Mouse (Mus musculus) bone marrow macrophage, adult 2 months (primary cell): ENCODE measurements around the gene Kcnk7. TPM values are rescaled to one million over a fixed set of nuclear protein-coding genes. Genes with fewer than 3 reads are reported as not detected.

Source experiments
- H3K27ac ChIP-seq: 2 replicates; pipeline ENCODE4 v1.5.1; 2012; ENCODE audit warnings: low read depth, low read length; ENCODE audit not compliant: insufficient read depth
- H3K4me1 ChIP-seq: 2 replicates; pipeline ENCODE4 v1.6.1; 2012; ENCODE audit warnings: low read length; ENCODE audit not compliant: control insufficient read depth, insufficient read depth
- H3K4me3 ChIP-seq: 2 replicates; pipeline ENCODE4 v1.5.1; 2012; ENCODE audit warnings: mild to moderate bottlenecking, low read length, moderate library complexity; ENCODE audit not compliant: insufficient read depth
- CTCF ChIP-seq: IDR thresholded peaks from 2 replicates; pipeline ENCODE4 v1.5.1; 2012; ENCODE audit warnings: low read depth, mild to moderate bottlenecking, low read length, moderate library complexity
- POLR2A ChIP-seq: IDR thresholded peaks from 2 replicates; pipeline ENCODE4 v1.6.1; 2012; ENCODE audit warnings: mild to moderate bottlenecking, low read depth, low read length, borderline replicate concordance
- polyA plus RNA-seq: library from polyadenylated mRNA; stranded (reverse); fragments of >200 nt; gene quantifications from 2 replicates; pipeline ENCODE4 v1.2.4, GENCODE M21; 2012; ENCODE audit not compliant: missing spikeins, insufficient read depth, insufficient read length

Kcnk7 gene
- not detected in 2 replicates for polyA plus RNA-seq

DNA sequence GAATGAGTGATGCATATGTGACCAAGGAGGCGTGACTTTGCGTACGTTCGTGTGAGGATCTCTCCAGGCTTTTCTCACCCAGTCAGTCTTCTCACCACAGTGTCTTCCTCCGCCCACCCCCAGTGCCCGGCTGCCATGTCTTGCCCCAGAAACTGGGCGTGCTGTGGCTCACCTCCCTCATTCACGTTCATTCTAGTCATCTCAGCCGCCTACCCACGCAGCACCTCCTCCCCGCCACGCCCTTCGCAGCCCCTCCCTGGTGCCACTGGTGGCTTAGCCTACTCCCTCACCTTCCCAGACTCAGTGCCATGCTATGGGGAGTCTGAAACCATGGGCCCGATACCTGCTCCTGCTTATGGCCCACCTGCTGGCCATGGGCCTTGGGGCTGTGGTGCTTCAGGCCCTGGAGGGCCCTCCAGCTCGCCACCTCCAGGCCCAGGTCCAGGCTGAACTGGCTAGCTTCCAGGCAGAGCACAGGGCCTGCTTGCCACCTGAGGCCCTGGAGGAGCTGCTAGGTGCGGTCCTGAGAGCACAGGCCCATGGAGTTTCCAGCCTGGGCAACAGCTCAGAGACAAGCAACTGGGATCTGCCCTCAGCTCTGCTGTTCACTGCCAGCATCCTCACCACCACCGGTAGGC, at the start of gene Kcnk7:
Gene Kcnk7, plus strand, starts transcription at position 205 of the 638 bp plus-strand sequence.
- no peak within 1 kb of the TSS for H3K4me3 ChIP-seq
- TF ChIP-seq POLR2A (no peak), CTCF (no peak)
- peak within 1 kb of the TSS; percentile 7; the same call in 1 of the 2 replicates for H3K27ac ChIP-seq
- H3K4me1 ChIP-seq: peaks cover 12% of the 10 kb centered on the region

DNA sequence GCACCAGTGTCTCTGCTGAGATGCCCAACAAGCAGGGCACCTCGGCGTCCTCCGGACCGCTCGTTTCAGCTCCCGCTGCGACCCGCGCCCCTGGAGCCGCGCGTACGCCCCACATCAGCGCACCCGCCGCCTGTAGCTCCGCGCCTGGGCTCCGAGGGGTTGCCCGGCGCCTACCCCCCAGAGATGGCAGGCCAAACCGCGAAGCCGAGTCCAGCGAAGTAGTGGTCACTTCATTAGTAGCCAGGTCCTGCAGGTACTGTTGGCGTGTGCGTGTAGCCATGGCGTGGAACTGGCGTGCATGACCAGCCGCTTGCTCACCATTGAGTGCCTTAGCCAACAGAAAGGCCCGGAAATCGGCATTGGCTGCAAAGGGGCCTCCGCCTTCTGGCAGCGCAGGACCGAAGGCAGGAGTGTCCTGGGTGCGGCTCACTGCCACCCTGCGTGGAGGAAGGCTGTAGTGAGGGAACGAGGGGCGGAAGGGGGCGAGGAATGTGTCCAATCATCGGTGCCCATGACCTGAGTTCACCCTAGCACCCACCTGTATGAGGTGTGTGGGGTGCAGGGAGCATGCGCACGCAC, 49.4 kb upstream of the Kcnk7 start:
- TF ChIP-seq CTCF (no peak), POLR2A (no peak)
- Histone ChIP-seq H3K4me3 (no peak overlapping the region), H3K27ac (no peak overlapping the region), H3K4me1 (peaks cover 1% of the 10 kb centered on the region)

DNA sequence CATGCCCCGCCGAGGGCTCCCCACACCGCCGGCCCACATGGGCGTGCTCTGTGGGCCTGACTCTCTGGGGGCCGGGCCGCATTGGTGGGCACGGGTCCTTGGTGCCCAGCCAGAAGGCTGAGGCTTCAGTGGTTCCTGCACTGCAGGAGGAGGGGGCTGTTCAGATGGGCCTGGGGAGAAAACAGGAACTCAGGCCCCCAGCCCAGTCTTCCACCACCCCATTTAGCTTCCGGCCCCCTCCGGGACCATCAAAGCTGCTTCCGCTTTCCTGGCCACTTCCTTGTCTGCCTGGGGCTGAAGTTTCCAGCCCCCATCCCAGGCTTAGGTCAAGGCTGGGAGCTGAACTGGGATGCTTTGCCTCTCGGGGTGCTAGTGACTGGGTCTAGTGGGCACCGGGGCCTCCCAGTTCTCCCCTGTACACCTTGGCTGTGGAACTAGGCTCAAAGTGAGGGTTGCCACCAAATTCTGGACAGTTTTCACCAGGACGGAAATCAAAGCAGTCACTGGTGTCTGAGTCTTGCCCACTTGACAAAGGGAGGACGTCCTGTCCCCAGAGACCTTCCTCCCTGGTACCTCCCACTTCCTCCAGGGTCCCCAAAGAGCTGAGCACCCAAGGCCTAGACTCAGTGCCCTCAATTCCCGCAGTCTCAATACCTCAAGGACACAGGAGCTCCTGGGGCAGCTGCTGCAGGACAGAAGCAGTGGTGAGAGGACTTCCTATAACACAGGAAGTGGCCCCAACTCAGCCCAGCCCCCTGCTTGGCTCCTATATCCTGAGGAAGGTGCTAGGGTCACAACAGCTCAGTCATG, 43.0 kb upstream of the Kcnk7 start:
- H3K4me1 ChIP-seq: peaks cover 25% of the 10 kb centered on the region
- H3K27ac ChIP-seq: peak overlapping the region; percentile 87
- peak overlapping the region; percentile 68 for H3K4me3 ChIP-seq
- TF ChIP-seq CTCF: no peak
- no peak for TF ChIP-seq POLR2A

DNA sequence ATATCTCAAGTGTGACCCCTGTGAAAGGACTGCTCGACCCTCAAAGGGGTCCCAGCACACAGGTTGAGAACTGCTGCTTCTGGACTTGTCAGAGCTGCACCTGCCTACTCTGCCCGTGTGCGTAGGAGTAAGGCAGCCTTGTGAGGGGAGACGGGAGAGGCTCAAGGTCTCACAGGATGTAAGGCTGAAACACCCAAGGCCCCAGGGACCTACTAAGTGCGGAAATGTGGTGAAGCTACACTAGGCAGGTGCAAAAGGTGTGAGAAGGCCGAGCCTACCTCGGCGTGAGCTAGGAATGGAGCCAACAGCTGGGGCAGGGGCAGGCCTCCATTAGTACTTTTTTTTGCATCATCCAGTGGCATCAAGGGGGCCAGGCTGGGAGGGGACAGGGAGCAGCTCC, 41.9 kb upstream of the Kcnk7 start:
- Histone ChIP-seq H3K27ac (peak overlapping the region; percentile 87), H3K4me3 (peak overlapping the region; percentile 66), H3K4me1 (peaks cover 25% of the 10 kb centered on the region)
- TF ChIP-seq CTCF: no peak
- no peak for TF ChIP-seq POLR2A

DNA sequence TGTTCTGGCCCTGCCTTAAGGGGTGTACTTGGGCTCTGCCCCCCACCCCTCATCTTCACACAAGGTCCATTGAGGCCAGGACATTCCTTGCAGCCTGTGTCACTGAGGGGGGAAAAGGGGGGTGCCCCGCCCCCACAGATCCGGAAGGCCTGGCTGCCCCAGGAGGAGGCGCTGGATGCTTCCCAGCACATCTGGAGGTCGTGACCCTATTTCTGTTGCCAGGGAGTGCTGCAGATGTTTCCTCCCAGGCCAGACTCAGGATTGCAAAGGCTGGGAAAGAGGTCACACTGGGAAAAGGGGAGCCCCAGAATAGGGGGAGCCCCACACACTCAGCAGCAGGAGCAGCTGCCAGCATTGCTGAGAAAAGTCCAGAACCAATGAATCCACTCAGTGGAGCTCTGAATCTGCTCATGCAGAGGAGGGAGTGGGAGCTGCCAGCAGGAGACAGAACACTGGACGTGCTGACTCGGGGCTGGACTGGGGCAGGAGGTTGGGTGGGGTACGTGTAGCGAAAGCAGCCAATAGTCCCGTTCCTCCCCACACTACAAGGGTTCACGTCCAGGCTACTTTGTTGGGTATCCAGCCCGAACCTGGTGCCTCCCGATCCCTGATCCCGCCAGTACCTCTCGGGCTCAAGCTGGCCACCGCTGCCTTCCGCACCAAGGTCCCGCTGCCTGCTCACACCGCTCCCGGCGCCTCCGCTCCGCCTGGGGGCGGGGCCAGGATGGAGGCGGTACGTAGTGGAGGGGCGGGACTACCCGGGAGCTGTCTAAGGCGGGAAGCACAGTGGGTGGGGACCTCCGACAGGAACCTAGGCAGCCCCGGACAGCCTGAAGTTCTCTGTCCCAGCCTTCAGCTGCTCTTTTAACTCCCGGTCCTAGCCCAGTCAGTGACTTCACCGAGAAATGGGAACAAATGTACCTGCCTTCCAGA, 40.9 kb upstream of the Kcnk7 start, which contains the start of gene Sipa1:
Gene Sipa1, minus strand, starts transcription at position 727 of the 933 bp plus-strand sequence.
- TF ChIP-seq POLR2A (no peak; the same call in 1 of the 2 replicates), CTCF (no peak)
- peak within 1 kb of the TSS; percentile 87 for H3K27ac ChIP-seq
- peak within 1 kb of the TSS; percentile 66 for H3K4me3 ChIP-seq
- H3K4me1 ChIP-seq: peaks cover 25% of the 10 kb centered on the region

- H3K4me3 ChIP-seq: no peak overlapping the region
- peaks cover 25% of the 10 kb centered on the region for H3K4me1 ChIP-seq
- H3K27ac ChIP-seq: no peak overlapping the region
- TF ChIP-seq POLR2A (no peak), CTCF (no peak)
These were observed 39.4 kb upstream of the Kcnk7 start for GRCm38 (mm10) chr19:5664669-5665257.

DNA sequence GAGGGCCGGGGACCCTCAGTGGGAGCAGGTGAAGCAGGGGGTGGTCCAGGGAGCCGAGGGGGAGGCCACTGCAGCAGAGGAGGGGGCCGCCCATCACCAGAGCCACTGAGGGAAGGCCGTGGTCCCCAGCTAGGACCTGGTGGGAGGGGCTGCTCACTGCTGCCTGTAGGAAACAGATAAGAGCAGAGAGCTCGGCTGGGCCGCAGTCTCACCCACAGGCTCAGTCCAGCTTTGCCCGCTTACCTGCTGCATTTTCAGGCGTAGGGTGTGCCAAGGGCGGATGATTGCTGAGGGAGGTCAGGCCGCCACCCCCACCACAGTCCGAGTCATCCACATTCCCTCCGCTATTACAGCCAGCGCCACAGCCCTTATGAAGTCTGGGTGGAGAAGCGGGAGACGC, 38.7 kb upstream of the Kcnk7 start:
- H3K27ac ChIP-seq: no peak overlapping the region
- no peak overlapping the region for H3K4me3 ChIP-seq
- TF ChIP-seq POLR2A (no peak), CTCF (no peak)
- H3K4me1 ChIP-seq: peaks cover 18% of the 10 kb centered on the region

GRCm38 (mm10) chr19:5666386-5666785, 37.8 kb upstream of the Kcnk7 start:
- H3K4me3 ChIP-seq: no peak overlapping the region
- H3K4me1 ChIP-seq: peaks cover 18% of the 10 kb centered on the region
- no peak overlapping the region for H3K27ac ChIP-seq
- TF ChIP-seq POLR2A (no peak), CTCF (no peak)

GRCm38 (mm10) chr19:5668372-5668771, 35.8 kb upstream of the Kcnk7 start:
- Histone ChIP-seq H3K4me3 (no peak overlapping the region), H3K27ac (no peak overlapping the region), H3K4me1 (peaks cover 7% of the 10 kb centered on the region)
- TF ChIP-seq POLR2A (no peak), CTCF (no peak)

GRCm38 (mm10) chr19:5680432-5680831, 23.7 kb upstream of the Kcnk7 start:
- H3K27ac ChIP-seq: no peak overlapping the region
- H3K4me3 ChIP-seq: no peak overlapping the region
- no peaks in the 10 kb centered on the region for H3K4me1 ChIP-seq
- TF ChIP-seq POLR2A: no peak
- TF ChIP-seq CTCF: no peak
